Mouse (Mus musculus) liver, adult 2 months (tissue): ENCODE measurements around the gene Hs6st2.

Experiments
- CTCF ChIP-seq: fragments of 200-500 bp; IDR thresholded peaks from 2 replicates; pipeline ENCODE4 v1.5.1; 2011; ENCODE audit warnings: low read depth, low read length, control low read depth
- POLR2A ChIP-seq: fragments of 200-500 bp; IDR thresholded peaks from 2 replicates; pipeline ENCODE4 v1.6.1; 2011; ENCODE audit warnings: low read length, control low read depth; ENCODE audit not compliant: insufficient read depth; ENCODE audit errors: extremely low read depth

GRCm38 (mm10) chrX:51431706-51432105 is 249.9 kb downstream of the Hs6st2 start:
- TF ChIP-seq POLR2A (no peak), CTCF (no peak)
